Mouse (Mus musculus) olfactory bulb, adult 2 months (tissue): Measurements from ENCODE around the gene A3galt2. TPM values are rescaled to one million over a fixed set of nuclear protein-coding genes. Genes with fewer than 3 reads are reported as not detected.

Experiments used
- H3K27ac ChIP-seq: fragments of 200-500 bp; 2 replicates; pipeline ENCODE4 v1.5.1; 2012; ENCODE audit warnings: low read depth, low read length; ENCODE audit not compliant: insufficient read depth
- H3K4me1 ChIP-seq: fragments of 200-500 bp; 2 replicates; pipeline ENCODE4 v1.6.1; 2012; ENCODE audit warnings: low read length; ENCODE audit not compliant: control insufficient read depth, insufficient read depth
- H3K4me3 ChIP-seq: fragments of 200-500 bp; 2 replicates; pipeline ENCODE4 v1.5.1; 2012; ENCODE audit warnings: mild to moderate bottlenecking, low read depth, low read length, moderate library complexity; ENCODE audit not compliant: insufficient read depth
- CTCF ChIP-seq: fragments of 200-500 bp; IDR thresholded peaks from 2 replicates; pipeline ENCODE4 v1.5.1; 2012; ENCODE audit warnings: low read depth, mild to moderate bottlenecking, low read length, moderate library complexity; ENCODE audit not compliant: insufficient read depth
- POLR2A ChIP-seq: fragments of 200-500 bp; IDR thresholded peaks from 2 replicates; pipeline ENCODE4 v1.6.1; 2012; ENCODE audit warnings: mild to moderate bottlenecking, low read depth, low read length, moderate library complexity; ENCODE audit not compliant: insufficient read depth
- WGBS: fragments of 180-500 bp; shearing (Covaris S2); methylation state at CpG from one replicate; pipeline ENCODE4 v1.1.7; 2018; 5-methylcytosine and 5-hydroxymethylcytosine counted together
- polyA plus RNA-seq: library from polyadenylated mRNA; stranded (reverse); fragments of >200 nt; gene quantifications from 2 replicates; pipeline ENCODE4 v1.2.4, GENCODE M21; 2012; ENCODE audit warnings: low replicate concordance; ENCODE audit not compliant: missing spikeins, insufficient read depth, insufficient read length

A3galt2 gene
- polyA plus RNA-seq, 1 experiment: not detected

GRCm38 (mm10) chr4:128734217-128734616, 20.9 kb upstream of the A3galt2 start:
- 5% methylated on average over 5 of the region's 5 CpGs for WGBS
- H3K4me3 ChIP-seq: no peak overlapping the region
- peaks cover 51% of the 10 kb centered on the region for H3K4me1 ChIP-seq
- H3K27ac ChIP-seq: peak overlapping the region; percentile 70
- TF ChIP-seq CTCF: no peak
- no peak for TF ChIP-seq POLR2A

- Histone ChIP-seq H3K4me3 (no peak overlapping the region), H3K27ac (peak overlapping the region; percentile 74), H3K4me1 (peaks cover 44% of the 10 kb centered on the region)
- 31% methylated on average over 18 of the region's 18 CpGs for WGBS
- TF ChIP-seq CTCF: no peak
- TF ChIP-seq POLR2A: no peak
These were observed 20.2 kb upstream of the A3galt2 start for GRCm38 (mm10) chr4:128734721-128735671.

- no peak for TF ChIP-seq POLR2A
- TF ChIP-seq CTCF: no peak
- H3K4me1 ChIP-seq: peaks cover 47% of the 10 kb centered on the region
- WGBS: 8% methylated on average over 6 of the region's 6 CpGs
- peak overlapping the region; percentile 65; the same call in 1 of the 2 replicates for H3K27ac ChIP-seq
- no peak overlapping the region for H3K4me3 ChIP-seq
These were observed 18.0 kb upstream of the A3galt2 start for GRCm38 (mm10) chr4:128737137-128737589.

GRCm38 (mm10) chr4:128737825-128738610, 17.1 kb upstream of the A3galt2 start:
- H3K4me3 ChIP-seq: no peak overlapping the region
- no peak overlapping the region; the same call in 1 of the 2 replicates for H3K27ac ChIP-seq
- WGBS: 29% methylated on average over 14 of the region's 14 CpGs
- TF ChIP-seq CTCF (no peak), POLR2A (no peak)
- peaks cover 51% of the 10 kb centered on the region for H3K4me1 ChIP-seq

- H3K4me3 ChIP-seq: no peak overlapping the region
- WGBS: 50% methylated on average over 1 of the region's 1 CpGs
These were observed 14.3 kb upstream of the A3galt2 start for GRCm38 (mm10) chr4:128740878-128741277.

GRCm38 (mm10) chr4:128741906-128742305, 13.3 kb upstream of the A3galt2 start:
- Histone ChIP-seq H3K27ac (no peak overlapping the region), H3K4me3 (no peak overlapping the region), H3K4me1 (peaks cover 29% of the 10 kb centered on the region)
- TF ChIP-seq CTCF: no peak
- TF ChIP-seq POLR2A: no peak
- WGBS: 52% methylated on average over 5 of the region's 5 CpGs

More at GRCm38 (mm10) chr4:128740878-128741277, 14.3 kb upstream of the A3galt2 start:
- no peak for TF ChIP-seq CTCF
- TF ChIP-seq POLR2A: no peak
- Histone ChIP-seq H3K27ac (no peak overlapping the region), H3K4me1 (peaks cover 32% of the 10 kb centered on the region)

- peak overlapping the region; percentile 36; the same call in 1 of the 2 replicates for H3K27ac ChIP-seq
- 28% methylated on average over 10 of the region's 10 CpGs for WGBS
- TF ChIP-seq POLR2A (no peak), CTCF (no peak)
- no peak overlapping the region for H3K4me3 ChIP-seq
- H3K4me1 ChIP-seq: peaks cover 25% of the 10 kb centered on the region
These were observed 12.7 kb upstream of the A3galt2 start for GRCm38 (mm10) chr4:128742379-128742970.

GRCm38 (mm10) chr4:128743031-128743626, 12.0 kb upstream of the A3galt2 start:
- WGBS: 33% methylated on average over 12 of the region's 12 CpGs
- peaks cover 24% of the 10 kb centered on the region for H3K4me1 ChIP-seq
- H3K27ac ChIP-seq: no peak overlapping the region
- H3K4me3 ChIP-seq: no peak overlapping the region
- no peak for TF ChIP-seq CTCF
- no peak for TF ChIP-seq POLR2A
